35 mouse cellular contexts compared by ENCODE assay signal in genomic region chr11:108294305-108294813, GRCm38 (mm10). TPM values are rescaled to one million over a fixed set of nuclear protein-coding genes. Genes with fewer than 3 reads are reported as not detected.
A peak's percentile ranks its signal among the peaks of the same experiment; 100 is the strongest.
DNase-seq lines count a peak whose midpoint lies in the region; ATAC-seq lines count a peak whose summit lies in the region.
"Had no signal": no experiment of that assay in that cellular context is flagged by ENCODE, and none has a peak within 500 bp of the region (broad histone marks: within the 10 kb centered on the region; RNA-seq: fewer than 3 reads in every experiment).

No protein-coding gene starts in this region.

- no peaks in the 10 kb centered on the region for H3K9me3 ChIP-seq in intestine, embryonic 15.5 days
- H3K9me3 ChIP-seq in liver, embryonic 11.5 days (ENCODE audit: control insufficient read depth, low read length), result no peaks in the 10 kb centered on the region
- H3K9me3 ChIP-seq in liver, embryonic 16.5 days (replicated peaks; ENCODE audit: control insufficient read depth, low read length), result no peaks in the 10 kb centered on the region
- H3K9me3 ChIP-seq: embryonic facial prominence, embryonic 13.5 days; limb, embryonic 13.5 days; midbrain, embryonic 10.5 days had no signal

- ATAC-seq in intestine, embryonic 15.5 days, result 0 out of 2 replicates have a peak, but pooled peaks have one; percentile 25
- no peak for ATAC-seq in liver, embryonic 11.5 days (replicated peaks; ENCODE audit: low FRiP score)
- ATAC-seq in liver, embryonic 16.5 days (ENCODE audit: low read depth), result peak; percentile 66
- ATAC-seq: activated CD4-positive, CD25-positive, alpha-beta regulatory T cell, adult 4 months; forebrain, postnatal 0 days; hindbrain, embryonic 16.5 days; midbrain, embryonic 16.5 days had no signal

- no peaks in the 10 kb centered on the region for H3K36me3 ChIP-seq in intestine, embryonic 15.5 days
- H3K36me3 ChIP-seq in liver, embryonic 11.5 days (ENCODE audit: control insufficient read depth, insufficient read depth, low read length), result no peaks in the 10 kb centered on the region
- H3K36me3 ChIP-seq in liver, embryonic 16.5 days (ENCODE audit: control insufficient read depth, insufficient read depth), result no peaks in the 10 kb centered on the region
- H3K36me3 ChIP-seq: embryonic facial prominence, embryonic 13.5 days; limb, embryonic 13.5 days; midbrain, embryonic 10.5 days had no signal

- H3K9ac ChIP-seq in intestine, embryonic 15.5 days, result no peak overlapping the region
- H3K9ac ChIP-seq in liver, embryonic 11.5 days (ENCODE audit: low read depth, low read length), result no peak overlapping the region
- H3K9ac ChIP-seq in liver, embryonic 16.5 days (ENCODE audit: low read depth, low read length), result no peak overlapping the region
- H3K9ac ChIP-seq: embryonic facial prominence, embryonic 13.5 days; forebrain, postnatal 0 days; limb, embryonic 13.5 days had no signal

- H3K4me3 ChIP-seq in intestine, embryonic 15.5 days (replicated peaks), result no peak overlapping the region
- H3K4me3 ChIP-seq in liver, embryonic 11.5 days (ENCODE audit: low read depth, low read length), result no peak overlapping the region
- H3K4me3 ChIP-seq in liver, embryonic 16.5 days (ENCODE audit: low read depth, low read length), result no peak overlapping the region
- H3K4me3 ChIP-seq: embryonic facial prominence, embryonic 13.5 days; layer of hippocampus, adult 2 months; limb, embryonic 13.5 days; midbrain, embryonic 10.5 days had no signal

- no peaks in the 10 kb centered on the region for H3K4me1 ChIP-seq in intestine, embryonic 15.5 days (replicated peaks)
- H3K4me1 ChIP-seq in liver, embryonic 11.5 days (replicated peaks; ENCODE audit: control insufficient read depth, insufficient read depth, low read length), result peaks cover 18% of the 10 kb centered on the region
- no peaks in the 10 kb centered on the region; the same call in 1 of the 2 replicates for H3K4me1 ChIP-seq in liver, embryonic 16.5 days (ENCODE audit: control insufficient read depth, low read depth, low read length)

- 70% methylated on average over 12 of the region's 12 CpGs for WGBS in intestine, embryonic 15.5 days
- 82% methylated on average over 12 of the region's 12 CpGs for WGBS in liver, embryonic 11.5 days
- WGBS in liver, embryonic 16.5 days (ENCODE audit: insufficient replicate concordance), result 64% methylated on average over 12 of the region's 12 CpGs

- no peak overlapping the region for H3K4me2 ChIP-seq in intestine, embryonic 15.5 days (replicated peaks)
- H3K4me2 ChIP-seq in liver, embryonic 11.5 days, result peak overlapping the region; percentile 5; the same call in 1 of the 2 replicates
- H3K4me2 ChIP-seq in liver, embryonic 16.5 days (ENCODE audit: low read depth, low read length), result no peak overlapping the region
- H3K4me2 ChIP-seq: embryonic facial prominence, embryonic 13.5 days; limb, embryonic 13.5 days had no signal

- H3K27me3 ChIP-seq in intestine, embryonic 15.5 days (replicated peaks), result no peaks in the 10 kb centered on the region
- H3K27me3 ChIP-seq in liver, embryonic 11.5 days (replicated peaks; ENCODE audit: control insufficient read depth, insufficient read depth, low read length), result no peaks in the 10 kb centered on the region
- no peaks in the 10 kb centered on the region for H3K27me3 ChIP-seq in liver, embryonic 16.5 days (ENCODE audit: control insufficient read depth, insufficient read depth, low read depth, low read length)
- H3K27me3 ChIP-seq: embryonic facial prominence, embryonic 13.5 days; limb, embryonic 13.5 days had no signal

- no peak for DNase-seq in liver, embryonic 11.5 days (ENCODE audit: low spot score)
- no peak for DNase-seq in urinary bladder, adult 2 months (ENCODE audit: low spot score)
- DNase-seq in T-cell, adult 2 months (ENCODE audit: low spot score), result no peak
- no peak for DNase-seq in adrenal gland, adult 2 months
- DNase-seq: adrenal gland, adult 8-10 months; B cell, adult 2 months; cerebellum, adult 11 months; cerebellum, adult 9-10 months; forebrain, postnatal 0 days; gastrocnemius, postnatal 10 days; heart, postnatal 14 days; kidney, postnatal 14 days; lung, adult 2 months; lung, postnatal 10 days; right cerebral cortex, postnatal 25 days; thymus, adult 2 months; thymus, postnatal 4 days had no signal

- no peak overlapping the region for H3K27ac ChIP-seq in intestine, embryonic 15.5 days
- peak overlapping the region; percentile 39; the same call in 1 of the 2 replicates for H3K27ac ChIP-seq in liver, embryonic 11.5 days (ENCODE audit: low read depth, low read length)
- no peak overlapping the region for H3K27ac ChIP-seq in liver, embryonic 16.5 days (ENCODE audit: low read length)
- H3K27ac ChIP-seq: embryonic facial prominence, embryonic 13.5 days; layer of hippocampus, adult 2 months; limb, embryonic 13.5 days; macrophage; midbrain, embryonic 10.5 days had no signal

RNA-seq across cellular contexts. Expression of gene Apoh, which starts 48.8 kb away (rescaled TPM):
- 5.3 and 7.5 TPM in 2 replicates for polyA plus RNA-seq in intestine, embryonic 15.5 days (2015; fragmentation: Nextera tagmentation; extraction: Ambion mirVana)
- polyA plus RNA-seq in liver, embryonic 11.5 days (2014; fragmentation: Nextera tagmentation; extraction: Ambion mirVana), result 8.7 and 10.6 TPM in 2 replicates
- 970 and 1,131 TPM in 2 replicates for polyA plus RNA-seq in liver, embryonic 16.5 days (2015; fragmentation: Nextera tagmentation; extraction: Ambion mirVana)
- polyA plus RNA-seq in urinary bladder, adult 2 months (2012; rRNA removed), result 0.17 and 0.62 TPM in 2 replicates
- total RNA-seq in adrenal gland, adult 2 months (2021), result 1 to 10 TPM in 1 of 2 experiments, under 1 TPM in 1; 0.41 to 8.7 TPM
- polyA plus RNA-seq in adrenal gland, adult 2 months (2012; rRNA removed), result 0.86 TPM in 1 of 2 replicates, not detected in the other
- total RNA-seq: common myeloid progenitor, adult 5-6 weeks; heart, adult 8-10 months; heart, postnatal 14 days; neutrophil, adult 5-6 weeks had no signal
- polyA plus RNA-seq: activated CD4-positive, CD25-positive, alpha-beta regulatory T cell, adult 4 months; forebrain, embryonic 11.5 days; heart, embryonic 14.5 days; intestine, embryonic 14.5 days; kidney, embryonic 14.5 days; limb, embryonic 13.5 days; macrophage; midbrain, embryonic 10.5 days; neural tube, embryonic 11.5 days had no signal

RNA-seq across cellular contexts. Expression of gene Prkca, which starts 49.4 kb away (rescaled TPM):
- 19.1 and 22.0 TPM in 2 replicates for polyA plus RNA-seq in intestine, embryonic 15.5 days (2015; fragmentation: Nextera tagmentation; extraction: Ambion mirVana)
- polyA plus RNA-seq in liver, embryonic 11.5 days (2014; fragmentation: Nextera tagmentation; extraction: Ambion mirVana), result 10.1 and 12.4 TPM in 2 replicates
- polyA plus RNA-seq in liver, embryonic 16.5 days (2015; fragmentation: Nextera tagmentation; extraction: Ambion mirVana), result 2.4 and 3.4 TPM in 2 replicates
- 16.4 and 20.6 TPM in 2 replicates for polyA plus RNA-seq in urinary bladder, adult 2 months (2012; rRNA removed)
- total RNA-seq in adrenal gland, adult 2 months (2021), result 1 to 10 TPM; 8.5 to 9.7 TPM
- polyA plus RNA-seq in adrenal gland, adult 2 months (2012; rRNA removed), result 1.3 TPM in 2 replicates

Comparison
In these comparisons a context has a peak if more than half of its experiments do, and no peak if none do; other contexts are left out.
1. RNA of gene Apoh, which starts 48.8 kb away (polyA plus RNA-seq): 970 to 1,131 TPM in liver, embryonic 16.5 days; 8.7 to 10.6 TPM in liver, embryonic 11.5 days, 5.3 to 7.5 TPM in intestine, embryonic 15.5 days, 0.86 TPM in adrenal gland, adult 2 months and 0.17 to 0.62 TPM in urinary bladder, adult 2 months; every median in the first group is over 10 times any median in the second.